Mouse (Mus musculus): ENCODE measurements at regions not wholly inside any gene's neighbourhood (a gene's known extent, or its start where the extent isn't known, plus 50 kb on each side); places are given as distances from the start of the nearest gene placed in this dataset.

GRCm38 (mm10) chr8:113183186-113183585, 452.2 kb upstream of the Mon1b start:
- TF ChIP-seq POLR2A (IDR thresholded peaks at IDR 0.05; ENCODE audit: control insufficient read depth, low read depth, low read length): no peak
- TF ChIP-seq CTCF (IDR thresholded peaks at IDR 0.05; ENCODE audit: control insufficient read depth, insufficient read depth, insufficient replicate concordance, low read depth, low read length): no peak
- H3K27ac ChIP-seq (ENCODE audit: control insufficient read depth, insufficient read depth, low read depth, low read length): no peak overlapping the region

GRCm38 (mm10) chr8:113190537-113190936, 444.9 kb upstream of the Mon1b start:
- H3K4me3 ChIP-seq (ENCODE audit: control insufficient read depth, low read depth, low read length): no peak overlapping the region
- no peaks in the 10 kb centered on the region for H3K4me1 ChIP-seq (ENCODE audit: control insufficient read depth, insufficient read depth, low read length)
- TF ChIP-seq CTCF (IDR thresholded peaks at IDR 0.05; ENCODE audit: control insufficient read depth, insufficient read depth, insufficient replicate concordance, low read depth, low read length) (no peak), POLR2A (IDR thresholded peaks at IDR 0.05; ENCODE audit: control insufficient read depth, low read depth, low read length) (no peak)
- H3K36me3 ChIP-seq (ENCODE audit: control insufficient read depth, insufficient read depth, low read length): no peaks in the 10 kb centered on the region
- no peak overlapping the region for H3K27ac ChIP-seq (ENCODE audit: control insufficient read depth, insufficient read depth, low read depth, low read length)
- no peaks in the 10 kb centered on the region for H3K27me3 ChIP-seq (ENCODE audit: control insufficient read depth, insufficient read depth, low read length)

More at GRCm38 (mm10) chr8:113183186-113183585, 452.2 kb upstream of the Mon1b start:
- no peaks in the 10 kb centered on the region for H3K36me3 ChIP-seq (ENCODE audit: control insufficient read depth, insufficient read depth, low read length)
- no peaks in the 10 kb centered on the region for H3K27me3 ChIP-seq (ENCODE audit: control insufficient read depth, insufficient read depth, low read length)
- no peaks in the 10 kb centered on the region for H3K4me1 ChIP-seq (ENCODE audit: control insufficient read depth, insufficient read depth, low read length)
- H3K4me3 ChIP-seq (ENCODE audit: control insufficient read depth, low read depth, low read length): no peak overlapping the region

- H3K27ac ChIP-seq (ENCODE audit: control insufficient read depth, insufficient read depth, low read depth, low read length): no peak overlapping the region
- TF ChIP-seq POLR2A (IDR thresholded peaks at IDR 0.05; ENCODE audit: control insufficient read depth, low read depth, low read length) (no peak), CTCF (IDR thresholded peaks at IDR 0.05; ENCODE audit: control insufficient read depth, insufficient read depth, insufficient replicate concordance, low read depth, low read length) (no peak)
- H3K36me3 ChIP-seq (ENCODE audit: control insufficient read depth, insufficient read depth, low read length): no peaks in the 10 kb centered on the region
- H3K4me1 ChIP-seq (ENCODE audit: control insufficient read depth, insufficient read depth, low read length): no peaks in the 10 kb centered on the region
- no peak overlapping the region for H3K4me3 ChIP-seq (ENCODE audit: control insufficient read depth, low read depth, low read length)
- no peaks in the 10 kb centered on the region for H3K27me3 ChIP-seq (ENCODE audit: control insufficient read depth, insufficient read depth, low read length)
Observed at GRCm38 (mm10) chr8:113191537-113191936, 443.9 kb upstream of the Mon1b start.

All from testis, adult 2 months (tissue).